ENCODE assay signal across 16 mouse cellular contexts in the genomic region with DNA sequence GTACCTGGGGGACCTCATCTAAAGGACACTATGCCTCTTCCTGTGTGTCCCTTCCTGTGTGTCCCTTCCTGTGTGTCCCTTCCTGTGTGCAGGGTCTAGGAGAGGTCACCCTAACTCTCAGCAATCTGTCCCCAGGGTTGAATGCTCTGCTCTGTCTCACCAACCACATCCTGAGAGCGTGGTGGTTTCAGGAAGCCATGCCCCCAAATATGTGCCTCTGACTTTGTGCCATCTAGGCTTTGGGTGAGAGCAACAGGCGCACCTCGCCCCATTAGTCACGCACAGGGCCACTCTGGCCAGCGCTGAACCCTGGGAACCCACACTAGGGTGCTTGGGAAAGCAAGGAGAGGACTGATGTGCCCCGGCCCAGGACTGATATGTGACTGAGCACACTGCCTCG. TPM values are rescaled to one million over a fixed set of nuclear protein-coding genes. Genes with fewer than 3 reads are reported as not detected.
DNase-seq lines count a peak whose midpoint lies in the region; ATAC-seq and TF ChIP-seq lines count a peak whose summit lies in the region.
"Had no signal": no experiment of that assay in that cellular context is flagged by ENCODE, and none has a peak within 500 bp of the region (broad histone marks: within the 10 kb centered on the region; RNA-seq: fewer than 3 reads in every experiment).

No protein-coding gene starts in this region.

- no peak overlapping the region for H3K27ac ChIP-seq in thymus, adult 2 months (ENCODE audit: control insufficient read depth, insufficient read depth, low read length)
- no peak overlapping the region for H3K27ac ChIP-seq in hindbrain, embryonic 10.5 days
- H3K27ac ChIP-seq in midbrain, embryonic 15.5 days = no peak overlapping the region
- H3K27ac ChIP-seq: forebrain, embryonic 12.5 days; lung, embryonic 15.5 days; stomach, postnatal 0 days had no signal

- H3K4me3 ChIP-seq in thymus, adult 2 months (ENCODE audit: control insufficient read depth, insufficient read depth, low read length) = no peak overlapping the region
- no peak overlapping the region for H3K4me3 ChIP-seq in hindbrain, embryonic 10.5 days
- H3K4me3 ChIP-seq in midbrain, embryonic 15.5 days = no peak overlapping the region
- H3K4me3 ChIP-seq: embryonic facial prominence, embryonic 13.5 days; forebrain, embryonic 12.5 days; lung, embryonic 15.5 days had no signal

- ATAC-seq in common myeloid progenitor, adult 5-6 weeks (replicated peaks; ENCODE audit: low read depth, poor library complexity, severe bottlenecking) = peak; percentile 83
- no peak for ATAC-seq in midbrain, embryonic 15.5 days (replicated peaks)

- no peak overlapping the region for H3K4me2 ChIP-seq in midbrain, embryonic 15.5 days
- H3K4me2 ChIP-seq: embryonic facial prominence, embryonic 13.5 days; forebrain, embryonic 12.5 days; lung, embryonic 15.5 days had no signal

- TF ChIP-seq CTCF in thymus, adult 2 months (IDR thresholded peaks at IDR 0.05; ENCODE audit: borderline replicate concordance, control insufficient read depth, extremely low read depth, insufficient read depth, low read length, poor library complexity) = no peak

- H3K9ac ChIP-seq in midbrain, embryonic 15.5 days = no peak overlapping the region
- H3K9ac ChIP-seq: embryonic facial prominence, embryonic 13.5 days; forebrain, embryonic 12.5 days; lung, embryonic 15.5 days had no signal

- no peak for TF ChIP-seq POLR2A in thymus, adult 2 months (IDR thresholded peaks at IDR 0.05; ENCODE audit: control insufficient read depth, extremely low read depth, insufficient read depth, low read length, poor library complexity)

- 18% methylated on average over 7 of the region's 7 CpGs for WGBS in thymus, adult 2 months
- WGBS in hindbrain, embryonic 10.5 days = 84% methylated on average over 7 of the region's 7 CpGs
- WGBS in midbrain, embryonic 15.5 days = 90% methylated on average over 7 of the region's 7 CpGs

- DNase-seq in thymus, adult 2 months = peak; percentile 29
- DNase-seq in thymus, adult 18-20 months = no peak
- DNase-seq in natural killer cell, adult 2 months (ENCODE audit: low spot score in 2 of 2) = peak; percentile 56 to 67
- DNase-seq in kidney, postnatal 25 days = no peak
- no peak for DNase-seq in hindbrain, embryonic 10.5 days (ENCODE audit: low spot score)
- DNase-seq: adrenal gland, postnatal 25 days; cerebellum, postnatal 36 days; heart, postnatal 36 days; kidney, adult 11 months; right cerebral cortex, postnatal 4 days had no signal

- no peaks in the 10 kb centered on the region for H3K9me3 ChIP-seq in hindbrain, embryonic 10.5 days
- no peaks in the 10 kb centered on the region for H3K9me3 ChIP-seq in midbrain, embryonic 15.5 days
- H3K9me3 ChIP-seq: embryonic facial prominence, embryonic 13.5 days; forebrain, embryonic 12.5 days; lung, embryonic 15.5 days had no signal

- no peaks in the 10 kb centered on the region for H3K36me3 ChIP-seq in thymus, adult 2 months (ENCODE audit: control insufficient read depth, insufficient read depth, low read length)
- no peaks in the 10 kb centered on the region for H3K36me3 ChIP-seq in hindbrain, embryonic 10.5 days
- no peaks in the 10 kb centered on the region for H3K36me3 ChIP-seq in midbrain, embryonic 15.5 days (replicated peaks)
- H3K36me3 ChIP-seq: embryonic facial prominence, embryonic 13.5 days; forebrain, embryonic 12.5 days; lung, embryonic 15.5 days had no signal

- peaks cover 13% of the 10 kb centered on the region for H3K4me1 ChIP-seq in thymus, adult 2 months (replicated peaks; ENCODE audit: control insufficient read depth, insufficient read depth, low read length)
- H3K4me1 ChIP-seq in hindbrain, embryonic 10.5 days (replicated peaks) = peaks cover 35% of the 10 kb centered on the region
- peaks cover 11% of the 10 kb centered on the region for H3K4me1 ChIP-seq in midbrain, embryonic 15.5 days

- no peaks in the 10 kb centered on the region for H3K27me3 ChIP-seq in thymus, adult 2 months (ENCODE audit: control insufficient read depth, insufficient read depth, low read length)
- no peaks in the 10 kb centered on the region for H3K27me3 ChIP-seq in hindbrain, embryonic 10.5 days (ENCODE audit: insufficient read depth, poor library complexity, severe bottlenecking)
- H3K27me3 ChIP-seq in midbrain, embryonic 15.5 days (replicated peaks) = no peaks in the 10 kb centered on the region
- H3K27me3 ChIP-seq: forebrain, embryonic 12.5 days; lung, embryonic 15.5 days had no signal

RNA-seq across cellular contexts. Expression of a gene that starts 23.9 kb away (rescaled TPM):
- polyA plus RNA-seq in thymus, adult 2 months (2012; rRNA removed) = 10.4 and 11.4 TPM in 2 replicates
- total RNA-seq in common myeloid progenitor, adult 5-6 weeks (2017) = 14.6 and 40.0 TPM in 2 replicates
- polyA plus RNA-seq in hindbrain, embryonic 10.5 days (2016; fragmentation: Nextera tagmentation; extraction: Ambion mirVana) = 0.41 and 0.54 TPM in 2 replicates
- polyA plus RNA-seq in midbrain, embryonic 15.5 days (2015; fragmentation: Nextera tagmentation; extraction: Ambion mirVana) = 0.29 TPM in 1 of 2 replicates, not detected in the other
- polyA plus RNA-seq: forebrain, embryonic 12.5 days had no signal

Comparison
In these comparisons a context has a peak if more than half of its experiments do, and no peak if none do; other contexts are left out.
1. DNase-seq: peak in thymus, adult 2 months (single experiment) and natural killer cell, adult 2 months (2 of 2); none in thymus, adult 18-20 months (0 of 2), kidney, postnatal 25 days (0 of 2) and hindbrain, embryonic 10.5 days (single experiment).